Mouse (Mus musculus) c-Kit-positive CD71-positive TER-119-negative erythroid progenitor cells, embryonic 14.5 days (primary cell): ENCODE results near the gene Ifnar2.
A peak's percentile ranks its signal among the peaks of the same experiment; 100 is the strongest.

Experiments used
- DNase-seq: peaks from one replicate; pipeline ENCODE4 v3.0.0-alpha.2; 2013; ENCODE audit warnings: low read depth

The Ifnar2 gene

GRCm38 (mm10) chr16:91372577-91373472, at the start of gene Ifnar2:
Gene Ifnar2, plus strand, starts transcription at chr16:91372783.
- DNase-seq, result peak; percentile 80

GRCm38 (mm10) chr16:91327605-91328004, 45.0 kb upstream of the Ifnar2 start:
- no peak for DNase-seq

GRCm38 (mm10) chr16:91328922-91329321, 43.7 kb upstream of the Ifnar2 start:
- no peak for DNase-seq

GRCm38 (mm10) chr16:91330496-91330895, 42.1 kb upstream of the Ifnar2 start:
- no peak for DNase-seq

GRCm38 (mm10) chr16:91331153-91331552, 41.4 kb upstream of the Ifnar2 start:
- DNase-seq, result no peak

- DNase-seq, result no peak
These were observed 39.7 kb upstream of the Ifnar2 start for GRCm38 (mm10) chr16:91332880-91333279.

GRCm38 (mm10) chr16:91334190-91334893, 38.2 kb upstream of the Ifnar2 start:
- DNase-seq, result no peak

- DNase-seq, result no peak
These were observed 35.8 kb upstream of the Ifnar2 start for GRCm38 (mm10) chr16:91336753-91337152.

DNA sequence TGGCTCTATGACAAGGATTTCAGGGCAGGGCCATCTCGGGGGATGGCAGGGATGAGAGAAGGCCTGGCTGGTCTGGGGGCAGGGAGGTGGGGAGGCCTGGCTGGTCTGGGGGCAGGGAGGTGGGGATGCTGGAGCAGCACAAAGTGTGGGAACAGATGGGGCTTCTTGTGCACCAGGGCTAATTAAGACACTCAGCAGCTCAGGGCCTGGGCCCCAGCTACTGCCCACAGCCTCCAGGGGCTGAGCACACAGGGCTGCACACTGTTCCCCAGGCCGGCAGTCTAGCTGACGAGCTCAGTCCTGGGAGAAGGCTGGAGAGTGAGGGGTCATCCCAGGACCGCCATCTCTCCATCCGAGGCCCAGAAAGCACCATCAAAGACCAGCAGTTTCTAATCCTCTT, 35.1 kb upstream of the Ifnar2 start:
- no peak for DNase-seq

GRCm38 (mm10) chr16:91346491-91346890, 26.1 kb upstream of the Ifnar2 start:
- no peak for DNase-seq

DNA sequence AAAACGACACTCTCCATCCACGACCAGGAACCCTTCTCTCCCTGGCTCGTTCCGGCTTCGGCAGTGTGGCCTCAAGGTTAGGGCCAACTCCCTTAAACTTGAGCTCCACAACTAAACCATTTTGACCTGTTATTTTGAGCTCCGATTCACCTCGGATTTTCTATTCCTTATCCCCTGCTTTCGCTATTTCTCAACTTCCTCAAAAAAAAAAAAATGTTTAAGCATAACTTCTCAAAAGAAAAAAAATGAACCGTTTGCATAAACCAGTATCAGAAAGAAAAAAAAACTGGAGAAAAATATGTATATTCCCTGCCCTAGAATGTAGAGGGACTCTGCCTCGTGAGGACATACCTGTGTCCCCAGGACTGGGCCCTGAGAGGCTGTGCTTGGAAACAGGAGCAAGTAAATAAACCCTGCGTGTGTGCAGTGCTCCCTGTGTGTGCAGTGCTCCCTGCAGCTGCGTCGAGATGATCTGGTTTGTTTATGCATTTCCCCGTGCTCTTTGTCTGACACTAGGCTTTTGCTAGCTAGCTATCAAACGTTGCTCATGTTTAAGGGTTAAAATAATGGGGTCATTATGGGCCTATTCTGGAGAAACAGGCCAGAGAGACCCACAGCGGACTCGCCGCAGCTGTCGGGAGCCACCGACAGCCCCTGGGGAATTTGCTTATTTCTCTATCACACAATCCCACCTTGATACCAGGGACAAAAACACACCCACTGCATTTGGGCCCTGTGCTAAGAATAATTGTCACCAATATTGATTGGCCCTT, 24.9 kb upstream of the Ifnar2 start:
- DNase-seq, result no peak

- no peak for DNase-seq
These were observed 24.4 kb upstream of the Ifnar2 start for GRCm38 (mm10) chr16:91348264-91348565.

GRCm38 (mm10) chr16:91348588-91349330, 23.8 kb upstream of the Ifnar2 start:
- no peak for DNase-seq

GRCm38 (mm10) chr16:91352084-91352562, 20.5 kb upstream of the Ifnar2 start:
- DNase-seq, result peak; percentile 83

GRCm38 (mm10) chr16:91352749-91353148, 19.8 kb upstream of the Ifnar2 start:
- DNase-seq, result peak; percentile 85

GRCm38 (mm10) chr16:91353177-91353576, 19.4 kb upstream of the Ifnar2 start:
- no peak for DNase-seq

DNA sequence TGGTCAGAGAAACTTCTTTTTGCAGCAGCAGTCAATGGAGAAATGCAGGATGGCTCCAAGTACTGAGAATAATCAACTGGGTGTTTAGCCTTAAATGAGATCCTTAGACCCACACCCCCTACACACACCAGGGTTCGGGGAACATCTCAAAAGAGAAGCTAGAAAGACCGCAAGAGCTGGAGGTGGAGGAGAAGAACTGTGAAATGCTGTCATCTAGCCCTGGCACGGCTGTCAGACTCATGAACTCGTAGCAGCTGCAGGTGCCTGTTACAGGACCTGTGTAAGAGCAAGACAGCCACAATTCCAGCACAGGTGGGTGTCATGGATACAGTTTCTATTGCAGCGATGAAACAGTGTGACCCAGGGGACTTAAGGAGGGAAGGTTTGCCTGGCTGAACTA, 18.9 kb upstream of the Ifnar2 start:
- DNase-seq, result no peak

GRCm38 (mm10) chr16:91354599-91354998, 18.0 kb upstream of the Ifnar2 start:
- DNase-seq, result no peak

DNA sequence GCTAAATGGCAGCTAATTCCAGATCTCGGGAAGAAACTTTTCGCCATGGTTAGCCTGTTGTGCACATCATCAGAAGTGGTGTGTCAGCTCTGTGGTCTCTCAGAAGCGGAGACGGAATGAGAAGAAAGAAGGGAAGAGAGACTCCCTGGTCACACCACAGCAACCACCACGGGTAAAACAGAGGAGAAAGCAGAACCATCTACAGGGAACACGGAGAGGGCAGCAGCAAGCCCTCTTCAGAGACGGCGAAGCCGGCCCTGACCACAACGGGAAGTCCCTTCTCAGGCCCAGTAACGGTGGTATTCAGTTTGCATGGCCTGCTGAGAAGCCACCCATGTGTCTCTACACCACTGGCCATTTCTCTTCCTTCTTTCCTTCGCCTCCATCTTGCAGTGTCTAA, 17.4 kb upstream of the Ifnar2 start:
- DNase-seq, result no peak

- DNase-seq, result no peak
These were observed 15.6 kb upstream of the Ifnar2 start for GRCm38 (mm10) chr16:91356760-91357525.

DNA sequence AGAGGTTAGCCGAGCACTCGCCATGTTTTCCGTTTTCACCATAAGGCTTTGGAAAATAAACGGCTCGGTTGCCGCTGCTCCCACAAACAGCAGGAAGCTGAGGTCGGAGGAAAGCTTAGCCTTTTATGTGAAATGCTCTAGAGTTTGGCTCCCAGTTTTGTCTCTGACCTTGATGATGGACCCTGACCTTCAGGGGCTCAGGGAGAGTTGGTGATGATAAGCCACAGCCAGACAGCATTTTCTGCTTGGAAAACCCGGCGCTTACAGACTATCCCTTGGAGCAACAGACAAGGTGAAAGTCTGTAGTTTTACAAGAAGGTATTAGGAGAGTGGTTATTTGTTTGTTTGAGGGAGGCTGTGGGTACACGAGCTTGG, 15.1 kb upstream of the Ifnar2 start:
- DNase-seq, result no peak
